Comparison of ENCODE assay signal across 9 mouse cellular contexts in genomic region chr17:27051514-27051913, GRCm38 (mm10). TPM values are rescaled to one million over a fixed set of nuclear protein-coding genes. Genes with fewer than 3 reads are reported as not detected.
DNase-seq lines count a peak whose midpoint lies in the region; ATAC-seq and TF ChIP-seq lines count a peak whose summit lies in the region.
"Had no signal": no experiment of that assay in that cellular context is flagged by ENCODE, and none has a peak within 500 bp of the region (broad histone marks: within the 10 kb centered on the region; RNA-seq: fewer than 3 reads in every experiment).

No protein-coding gene starts in this region.

- H3K27ac ChIP-seq in heart, embryonic 15.5 days = no peak overlapping the region
- H3K27ac ChIP-seq in liver, embryonic 14.5 days = no peak overlapping the region
- H3K27ac ChIP-seq in stomach, embryonic 15.5 days = peak overlapping the region; percentile 55
- no peak overlapping the region for H3K27ac ChIP-seq in hindbrain, embryonic 14.5 days

- WGBS in heart, embryonic 15.5 days = 26% methylated on average over 11 of the region's 11 CpGs
- 20% methylated on average over 11 of the region's 11 CpGs for whole genome bisulfite sequencing in liver, embryonic 14.5 days (ENCODE audit: insufficient replicate concordance)
- WGBS in stomach, embryonic 15.5 days = 22% methylated on average over 9 of the region's 11 CpGs
- WGBS in hindbrain, embryonic 14.5 days = 35% methylated on average over 10 of the region's 11 CpGs

- H3K4me1 ChIP-seq in heart, embryonic 15.5 days (replicated peaks) = peaks cover 28% of the 10 kb centered on the region
- H3K4me1 ChIP-seq in liver, embryonic 14.5 days (replicated peaks; ENCODE audit: control insufficient read depth in 2 of 2, insufficient read depth in 2 of 2, low read length in 1 of 2) = peaks cover 0 to 3% of the 10 kb centered on the region in 2 experiments; a peak in 1 of 4 replicates
- H3K4me1 ChIP-seq in stomach, embryonic 15.5 days = peaks cover 28% of the 10 kb centered on the region
- no peaks in the 10 kb centered on the region for H3K4me1 ChIP-seq in hindbrain, embryonic 14.5 days (replicated peaks; ENCODE audit: control insufficient read depth, insufficient read depth, low read length)

- DNase-seq in CD4-positive, CD25-positive, alpha-beta regulatory T cell, adult 2 months (ENCODE audit: low read depth, low spot score) = peak; percentile 74
- peak; percentile 90 for DNase-seq in NIH3T3 (ENCODE audit: low read depth)
- no peak for DNase-seq in liver, embryonic 14.5 days (ENCODE audit: low read depth in 3 of 3, low spot score in 3 of 3)
- DNase-seq in cerebellum, adult 8-10 months = no peak
- DNase-seq in hindbrain, embryonic 14.5 days (ENCODE audit: low spot score) = no peak

- H3K36me3 ChIP-seq in heart, embryonic 15.5 days = no peaks in the 10 kb centered on the region
- no peaks in the 10 kb centered on the region for H3K36me3 ChIP-seq in liver, embryonic 14.5 days (replicated peaks; ENCODE audit: control insufficient read depth, insufficient read depth, low read depth)
- no peaks in the 10 kb centered on the region for H3K36me3 ChIP-seq in stomach, embryonic 15.5 days
- H3K36me3 ChIP-seq in hindbrain, embryonic 14.5 days (replicated peaks; ENCODE audit: control insufficient read depth, insufficient read depth) = no peaks in the 10 kb centered on the region
- H3K36me3 ChIP-seq: limb, embryonic 12.5 days had no signal

- ATAC-seq in CD4-positive, CD25-positive, alpha-beta regulatory T cell, adult 4 months = no peak
- ATAC-seq in heart, embryonic 15.5 days (replicated peaks; ENCODE audit: insufficient number of reproducible peaks, insufficient read depth, low FRiP score, low read depth) = no peak
- ATAC-seq in liver, embryonic 14.5 days (ENCODE audit: insufficient read depth) = no peak
- ATAC-seq in stomach, embryonic 15.5 days (ENCODE audit: insufficient read depth, low FRiP score, low read depth) = peak; percentile 36; the same call in 1 of the 2 replicates
- no peak for ATAC-seq in hindbrain, embryonic 14.5 days (ENCODE audit: low FRiP score)

- H3K4me3 ChIP-seq in heart, embryonic 15.5 days = 0 out of 2 replicates have a peak overlapping the region, but pooled peaks have one; percentile 11
- H3K4me3 ChIP-seq in liver, embryonic 14.5 days (ENCODE audit: insufficient read depth in 1 of 2, low read depth in 2 of 2, low read length in 2 of 2) = no peak overlapping the region
- H3K4me3 ChIP-seq in stomach, embryonic 15.5 days (replicated peaks) = no peak overlapping the region
- H3K4me3 ChIP-seq in hindbrain, embryonic 14.5 days (replicated peaks; ENCODE audit: low read length) = no peak overlapping the region
- H3K4me3 ChIP-seq: limb, embryonic 12.5 days had no signal

- H3K27me3 ChIP-seq in heart, embryonic 15.5 days = no peaks in the 10 kb centered on the region
- H3K27me3 ChIP-seq in liver, embryonic 14.5 days (ENCODE audit: control insufficient read depth, insufficient read depth, low read length) = no peaks in the 10 kb centered on the region
- H3K27me3 ChIP-seq in stomach, embryonic 15.5 days (replicated peaks) = no peaks in the 10 kb centered on the region
- peaks cover 20% of the 10 kb centered on the region for H3K27me3 ChIP-seq in hindbrain, embryonic 14.5 days (ENCODE audit: control insufficient read depth, insufficient read depth, low read length)
- H3K27me3 ChIP-seq: limb, embryonic 12.5 days had no signal

- peak overlapping the region; percentile 44 for H3K4me2 ChIP-seq in heart, embryonic 15.5 days
- H3K4me2 ChIP-seq in liver, embryonic 14.5 days (ENCODE audit: low read depth) = peak overlapping the region; percentile 31
- peak overlapping the region; percentile 37; the same call in 1 of the 2 replicates for H3K4me2 ChIP-seq in stomach, embryonic 15.5 days
- H3K4me2 ChIP-seq in hindbrain, embryonic 14.5 days (replicated peaks) = no peak overlapping the region
- H3K4me2 ChIP-seq: limb, embryonic 12.5 days had no signal

- H3K9ac ChIP-seq in heart, embryonic 15.5 days = no peak overlapping the region
- no peak overlapping the region for H3K9ac ChIP-seq in liver, embryonic 14.5 days (replicated peaks)
- H3K9ac ChIP-seq in stomach, embryonic 15.5 days = no peak overlapping the region
- H3K9ac ChIP-seq in hindbrain, embryonic 14.5 days = no peak overlapping the region
- H3K9ac ChIP-seq: limb, embryonic 12.5 days had no signal

- TF ChIP-seq CTCF in liver, embryonic 14.5 days (IDR thresholded peaks at IDR 0.05; ENCODE audit: low read depth) = no peak

- TF ChIP-seq EP300 in liver, embryonic 14.5 days (IDR thresholded peaks at IDR 0.05; ENCODE audit: low read depth) = no peak

- no peaks in the 10 kb centered on the region for H3K9me3 ChIP-seq in heart, embryonic 15.5 days (replicated peaks)
- no peaks in the 10 kb centered on the region for H3K9me3 ChIP-seq in liver, embryonic 14.5 days (ENCODE audit: control insufficient read depth, low read length)
- no peaks in the 10 kb centered on the region for H3K9me3 ChIP-seq in stomach, embryonic 15.5 days
- no peaks in the 10 kb centered on the region for H3K9me3 ChIP-seq in hindbrain, embryonic 14.5 days (ENCODE audit: control insufficient read depth, low read length)
- H3K9me3 ChIP-seq: limb, embryonic 12.5 days had no signal

RNA-seq across cellular contexts. Expression of gene Itpr3, which starts 5.6 kb away (rescaled TPM):
- 1 to 10 TPM; 8.2 to 8.6 TPM for polyA plus RNA-seq in CD4-positive, CD25-positive, alpha-beta regulatory T cell, adult 4 months (2017; shearing (Covaris generic))
- 1.4 and 2.8 TPM in 2 replicates for polyA plus RNA-seq in heart, embryonic 15.5 days (2015; fragmentation: Nextera tagmentation; extraction: Ambion mirVana)
- 0.96 and 1.00 TPM in 2 replicates for polyA plus RNA-seq in liver, embryonic 14.5 days (2012; rRNA removed)
- 0.53 and 0.75 TPM in 2 replicates for polyA plus RNA-seq in liver, embryonic 14.5 days (2014; fragmentation: Nextera tagmentation; extraction: Ambion mirVana)
- polyA plus RNA-seq in stomach, embryonic 15.5 days (2015; fragmentation: Nextera tagmentation; extraction: Ambion mirVana) = 10.8 and 12.3 TPM in 2 replicates
- polyA plus RNA-seq in hindbrain, embryonic 14.5 days (2014; fragmentation: Nextera tagmentation; extraction: Ambion mirVana) = 1.2 and 1.8 TPM in 2 replicates

RNA-seq across cellular contexts. Expression of gene Bak1, which starts 22.7 kb away (rescaled TPM):
- polyA plus RNA-seq in CD4-positive, CD25-positive, alpha-beta regulatory T cell, adult 4 months (2017; shearing (Covaris generic)) = 1 to 10 TPM; 3.2 to 4.8 TPM
- polyA plus RNA-seq in heart, embryonic 15.5 days (2015; fragmentation: Nextera tagmentation; extraction: Ambion mirVana) = 4.7 and 5.7 TPM in 2 replicates
- 16.1 and 17.3 TPM in 2 replicates for polyA plus RNA-seq in liver, embryonic 14.5 days (2012; rRNA removed)
- 5.4 and 5.8 TPM in 2 replicates for polyA plus RNA-seq in liver, embryonic 14.5 days (2014; fragmentation: Nextera tagmentation; extraction: Ambion mirVana)
- polyA plus RNA-seq in stomach, embryonic 15.5 days (2015; fragmentation: Nextera tagmentation; extraction: Ambion mirVana) = 4.6 and 5.7 TPM in 2 replicates
- polyA plus RNA-seq in hindbrain, embryonic 14.5 days (2014; fragmentation: Nextera tagmentation; extraction: Ambion mirVana) = 5.9 and 6.9 TPM in 2 replicates

Comparison
In these comparisons a context has a peak if more than half of its experiments do, and no peak if none do; other contexts are left out.
1. DNase-seq: peak in CD4-positive, CD25-positive, alpha-beta regulatory T cell, adult 2 months (single experiment) and NIH3T3 (single experiment); none in liver, embryonic 14.5 days (0 of 3), cerebellum, adult 8-10 months (single experiment) and hindbrain, embryonic 14.5 days (single experiment).